Mouse (Mus musculus) lung, postnatal 25 days (tissue): ENCODE measurements around the gene Muc5ac.

Experiments
- DNase-seq: peaks from one replicate; pipeline ENCODE4 v3.0.0; 2022; ENCODE audit warnings: low spot score

Gene Muc5ac

DNA sequence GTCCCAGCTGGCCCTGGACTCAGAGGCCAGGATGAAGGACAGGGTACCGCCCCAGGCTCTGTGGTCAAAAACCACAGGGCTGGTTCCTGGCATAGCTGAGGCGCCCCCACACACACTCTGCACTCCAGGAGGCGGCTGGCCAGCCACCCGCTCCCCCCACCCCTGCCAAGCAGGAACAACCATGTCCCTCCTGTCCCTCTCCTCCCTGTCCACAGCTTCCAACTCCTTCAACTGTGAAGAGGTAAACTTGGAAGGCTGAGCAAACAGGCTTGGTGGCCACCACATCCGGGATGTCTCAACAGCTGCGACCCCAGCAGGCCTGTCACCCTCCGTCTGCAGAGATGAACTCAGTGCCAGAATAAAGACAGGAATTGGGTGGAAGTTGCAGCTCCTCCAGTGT is 47.2 kb downstream of the Muc5ac start:
- DNase-seq = no peak

- no peak for DNase-seq
Observed at GRCm38 (mm10) chr7:141836423-141836822, 47.7 kb downstream of the Muc5ac start.

DNA sequence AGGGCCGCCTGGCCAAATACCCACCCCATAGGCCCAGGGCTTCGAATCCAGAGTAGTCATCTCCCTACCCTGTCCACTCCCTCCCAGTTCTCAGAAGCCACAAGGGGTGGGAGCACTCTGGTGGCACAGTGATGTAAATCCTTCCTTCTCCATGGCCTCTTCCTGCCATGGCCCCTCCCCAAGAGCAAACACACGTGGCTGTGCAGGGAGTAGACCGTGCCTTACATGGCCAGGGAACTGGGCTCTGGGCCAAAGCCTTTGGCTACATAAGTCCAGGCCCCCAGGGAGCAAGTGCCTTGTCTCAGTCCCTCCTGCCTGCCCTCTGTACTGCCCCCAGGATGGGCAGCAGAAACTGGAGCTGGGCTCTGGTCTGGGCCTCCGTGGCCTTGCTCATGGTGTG is 50.0 kb downstream of the Muc5ac start, which contains the start of gene Muc5b:
TSS of gene Muc5b (plus strand) at position 292 of the 400 bp plus-strand sequence.
- peak; percentile 41 for DNase-seq

- no peak for DNase-seq
Observed at GRCm38 (mm10) chr7:141840354-141840753, 51.6 kb downstream of the Muc5ac start.

- no peak for DNase-seq
Observed at GRCm38 (mm10) chr7:141861046-141861445, 72.3 kb downstream of the Muc5ac start.
